Mouse (Mus musculus) mouse trophoblast stem cell (cell line): Measurements from ENCODE around the gene Rrp9.

ENCODE experiments used
- in situ Hi-C, 2 experiments: fragments of 300-500 bp; cut with MseI, MboI; formaldehyde crosslinking; loops; 2 replicates in 1 of 2; 3 replicates in 1 of 2; pipeline ENCODE4 v1.15.1; 2025

The Rrp9 gene

DNA sequence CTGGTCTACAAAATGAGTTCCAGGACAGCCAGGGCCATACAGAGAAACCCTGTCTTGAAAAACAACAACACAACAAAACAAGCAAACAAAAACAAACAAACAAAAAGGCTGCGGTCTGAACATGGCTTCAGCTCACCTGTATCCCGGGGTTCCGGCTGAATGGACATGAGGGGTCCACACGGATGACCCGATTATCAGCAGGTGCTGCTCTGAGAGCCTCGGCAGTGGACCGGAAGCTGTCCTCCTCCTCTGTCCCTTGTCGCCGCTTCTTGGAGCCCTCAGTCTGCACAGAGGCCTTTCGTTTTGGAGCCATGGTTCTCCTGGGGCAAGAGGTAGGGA lies at the start of gene Rrp9:
Gene Rrp9 (plus strand): TSS at position 301 of the 339 bp plus-strand sequence.
- in situ Hi-C loops, result no loop called here

DNA sequence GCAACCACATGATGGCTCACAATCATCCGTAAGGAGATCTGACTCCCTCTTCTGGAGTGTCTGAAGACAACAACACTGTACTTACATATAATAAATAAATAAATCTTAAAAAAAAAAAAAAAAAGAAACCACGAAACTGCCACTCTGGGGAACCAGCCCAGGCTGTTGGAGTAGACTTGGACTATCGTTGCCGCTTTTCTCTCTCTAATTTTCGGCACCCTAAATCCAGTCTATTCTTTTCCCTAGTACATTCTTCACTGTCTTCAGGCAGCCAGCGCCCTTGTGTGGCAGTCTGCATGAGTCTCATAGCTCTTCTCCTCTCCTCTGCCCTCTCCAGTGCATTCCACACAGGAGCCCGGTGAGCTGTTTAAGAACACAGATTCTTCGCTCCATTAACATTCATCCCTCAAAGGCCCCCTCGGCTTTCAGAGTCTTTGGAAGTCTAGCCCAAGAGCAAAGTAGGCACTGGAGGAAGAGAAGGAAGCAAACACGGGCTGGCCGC lies 47.0 kb upstream of the Rrp9 start:
- in situ Hi-C loops, result no loop called here

DNA sequence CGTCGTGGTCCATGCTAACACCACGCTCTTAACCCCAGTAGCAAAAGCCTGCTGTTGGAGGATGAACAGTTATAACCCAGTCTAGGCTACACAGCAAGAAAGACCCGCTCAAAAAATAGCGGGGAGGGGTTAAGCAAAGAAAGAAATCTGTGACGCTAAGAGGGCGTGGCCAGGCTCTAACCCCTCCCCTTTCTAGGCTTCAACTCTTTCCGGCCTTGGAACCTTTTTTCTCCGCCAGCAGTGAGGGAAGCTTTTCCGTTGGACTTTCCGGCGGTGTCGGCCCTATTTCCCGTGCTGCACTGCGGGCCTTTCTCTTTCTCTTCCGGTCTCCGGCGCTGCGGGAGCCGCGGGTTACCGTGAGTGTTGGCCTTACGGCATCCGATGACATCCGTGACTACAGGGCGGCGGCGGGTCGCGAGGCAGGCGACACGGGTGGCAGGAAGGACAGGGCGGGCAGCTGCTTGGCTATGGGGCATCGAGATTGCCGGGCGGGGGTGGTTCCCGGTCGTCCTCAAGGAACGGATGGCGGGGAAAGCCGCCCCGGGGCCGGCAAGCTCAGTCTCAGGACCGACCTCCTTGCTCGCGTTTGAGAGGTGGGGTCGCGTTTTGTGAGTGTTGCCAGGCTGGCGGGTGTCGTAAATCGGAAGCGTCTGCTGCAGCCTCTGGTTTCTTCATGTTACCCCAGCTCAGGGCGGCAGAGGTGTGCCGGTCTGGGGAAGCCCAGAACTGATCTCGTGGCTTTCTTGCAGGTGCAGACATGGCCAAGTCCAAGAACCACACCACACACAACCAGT lies 46.3 kb upstream of the Rrp9 start, which contains the start of gene Rpl29:
Gene Rpl29 (plus strand): TSS at position 234 of the 794 bp plus-strand sequence.
- in situ Hi-C loops, result no loop called here

- in situ Hi-C loops, result no loop called here
Measured at GRCm38 (mm10) chr9:106430015-106430264, 45.8 kb upstream of the Rrp9 start.

DNA sequence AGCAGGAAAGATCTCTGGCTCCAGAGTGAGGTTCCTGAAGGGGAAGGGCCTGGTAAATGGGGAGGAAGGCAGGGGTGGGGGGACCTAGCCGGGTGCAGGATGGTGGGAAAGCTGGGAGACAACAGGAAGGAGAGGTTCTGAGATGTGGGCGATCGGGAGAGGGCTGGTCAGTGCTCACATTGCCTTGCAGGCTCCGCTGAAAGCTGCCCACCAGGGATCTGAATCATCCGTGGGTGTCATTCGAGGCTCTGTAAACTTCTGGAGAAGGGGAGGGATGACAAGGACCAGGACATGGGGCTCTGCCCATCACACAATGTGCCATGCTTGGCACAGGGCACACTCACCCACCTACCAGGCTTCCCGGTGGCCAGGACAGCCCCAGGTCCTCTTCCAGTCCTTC lies 42.4 kb upstream of the Rrp9 start:
- in situ Hi-C loops, result no loop called here

DNA sequence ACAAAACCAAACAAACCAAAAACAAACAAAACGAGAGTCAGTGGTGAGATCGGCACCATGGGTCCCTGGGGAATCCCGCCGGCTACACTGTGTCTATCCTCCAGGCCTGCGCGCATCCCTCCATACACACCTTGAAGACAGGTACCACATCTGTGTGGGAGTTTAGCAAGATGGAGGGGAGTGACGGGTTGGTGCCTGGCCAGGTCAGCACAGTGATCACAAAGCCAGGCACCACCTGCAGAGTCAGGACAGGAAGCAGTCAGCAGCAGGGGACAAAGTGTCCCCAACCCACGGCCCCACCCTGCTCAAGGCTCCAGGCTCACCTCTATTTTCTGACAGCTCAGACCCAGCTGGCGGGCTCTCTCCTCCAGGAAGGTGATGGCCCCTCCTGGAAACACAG lies 39.2 kb upstream of the Rrp9 start:
- in situ Hi-C loops, result no loop called here

DNA sequence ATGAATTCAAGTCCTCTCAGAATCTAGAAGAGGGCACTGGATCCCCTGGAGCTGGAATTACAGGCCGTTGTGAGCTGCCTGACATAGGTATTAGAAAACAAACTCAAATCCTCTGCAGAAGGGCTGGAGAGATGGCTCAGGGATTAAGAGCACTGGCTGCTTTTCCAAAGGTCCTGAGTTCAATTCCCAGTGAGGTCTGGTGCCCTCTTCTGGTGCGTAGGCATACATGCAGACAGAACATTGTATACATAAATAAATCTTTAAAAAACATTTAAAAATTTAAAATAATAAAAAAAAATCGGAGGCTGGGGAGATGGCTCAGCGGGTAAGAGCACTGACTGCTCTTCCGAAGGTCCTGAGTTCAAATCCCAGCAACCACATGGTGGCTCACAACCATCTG lies 33.1 kb upstream of the Rrp9 start:
- in situ Hi-C loops, result no loop called here

GRCm38 (mm10) chr9:106444836-106445235 lies 30.9 kb upstream of the Rrp9 start:
- in situ Hi-C loops, result no loop called here

- in situ Hi-C loops, result no loop called here
Measured at GRCm38 (mm10) chr9:106447348-106447747, 28.4 kb upstream of the Rrp9 start, which contains the start of the genes Abhd14b and Abhd14a. Gene Abhd14b (plus strand): TSS chr9:106447459. Gene Abhd14a (minus strand): TSS chr9:106447678.

DNA sequence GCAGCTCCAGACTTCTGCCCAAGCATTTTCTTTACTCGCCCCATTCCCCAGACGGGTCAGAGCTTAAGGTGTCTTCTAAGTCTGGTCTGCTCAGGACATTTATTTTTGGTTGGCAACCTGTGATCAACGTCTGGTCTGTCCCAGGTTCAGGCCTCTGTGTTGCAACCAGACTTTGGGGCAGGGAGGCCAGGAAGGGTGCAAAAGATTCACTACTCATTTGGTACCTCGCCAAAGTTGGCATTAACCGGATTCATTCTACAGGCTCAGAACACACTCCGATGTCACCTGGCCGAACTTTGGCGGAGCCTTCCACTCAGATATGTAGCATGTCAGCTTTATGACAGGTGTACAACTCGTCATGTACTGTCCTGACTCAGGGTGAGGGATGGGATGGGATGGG lies 27.8 kb upstream of the Rrp9 start:
- in situ Hi-C loops, result no loop called here

DNA sequence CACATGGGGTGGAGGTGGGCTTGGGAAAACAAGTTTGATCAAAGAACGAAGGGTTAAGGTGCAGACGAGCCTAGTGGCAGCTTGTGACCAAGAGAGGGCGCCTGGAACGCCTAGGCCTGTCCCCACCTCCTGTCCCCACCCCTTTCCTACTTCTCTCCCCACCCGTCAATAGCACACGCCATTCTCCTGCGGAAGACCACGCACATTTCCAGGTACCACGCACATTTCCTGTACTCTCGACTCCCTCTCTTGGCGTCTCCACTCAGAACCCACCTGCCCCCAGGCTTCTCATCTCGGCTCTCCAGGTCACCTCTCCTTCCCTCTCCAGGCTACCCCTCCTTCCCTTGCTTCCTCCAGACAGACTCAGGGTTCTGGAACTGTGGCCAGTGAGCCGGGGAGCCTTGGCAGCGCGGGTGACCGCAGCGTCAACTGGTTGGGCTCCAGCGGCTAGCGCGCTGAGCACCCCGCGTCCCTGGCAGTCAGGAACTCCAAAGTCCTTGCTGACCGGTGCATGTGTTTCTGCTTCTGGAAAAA lies 27.2 kb upstream of the Rrp9 start:
- in situ Hi-C loops, result no loop called here

- in situ Hi-C loops, result no loop called here
Measured at GRCm38 (mm10) chr9:106449947-106450346, 25.8 kb upstream of the Rrp9 start.

GRCm38 (mm10) chr9:106450661-106451060 lies 25.1 kb upstream of the Rrp9 start:
- in situ Hi-C loops, result no loop called here

GRCm38 (mm10) chr9:106451298-106451697 lies 24.5 kb upstream of the Rrp9 start:
- in situ Hi-C loops, result no loop called here

DNA sequence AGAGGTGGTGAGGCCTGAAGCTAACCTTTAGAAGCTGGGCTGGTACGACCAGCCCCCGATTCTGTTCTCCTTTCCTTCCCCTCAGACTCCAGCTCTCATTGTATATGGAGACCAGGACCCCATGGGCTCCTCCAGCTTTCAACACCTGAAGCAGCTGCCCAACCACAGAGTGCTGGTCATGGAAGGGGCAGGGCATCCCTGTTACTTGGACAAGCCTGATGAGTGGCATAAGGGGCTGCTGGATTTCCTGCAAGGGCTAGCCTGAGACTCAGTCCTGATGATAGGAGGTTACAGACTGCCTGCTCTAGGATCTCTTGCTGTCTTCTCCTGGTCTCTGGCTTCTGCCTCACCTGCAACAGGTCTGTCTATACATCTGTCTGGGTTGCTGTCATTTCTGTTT lies 23.9 kb upstream of the Rrp9 start:
- in situ Hi-C loops, result no loop called here

DNA sequence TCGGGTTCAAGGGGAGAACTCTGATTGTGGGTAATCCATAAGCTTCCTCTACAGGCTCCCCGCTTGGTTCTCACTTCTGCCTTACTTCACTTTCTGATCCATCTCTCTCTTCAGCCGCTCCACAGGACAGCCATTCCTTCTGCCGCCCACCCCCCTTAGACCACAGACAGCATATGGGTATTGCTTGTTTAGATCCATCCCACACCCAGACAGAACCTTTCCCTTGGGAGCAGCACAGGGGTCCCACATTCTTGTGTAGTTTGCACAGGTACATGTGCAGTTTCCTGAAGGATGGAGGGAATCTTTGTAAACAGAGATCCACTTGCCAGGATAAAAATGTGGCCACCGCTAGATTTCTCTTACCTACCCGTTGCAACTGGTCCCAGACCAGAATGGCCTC lies 23.4 kb upstream of the Rrp9 start:
- in situ Hi-C loops, result no loop called here

GRCm38 (mm10) chr9:106452821-106453220 lies 22.9 kb upstream of the Rrp9 start:
- in situ Hi-C loops, result no loop called here

DNA sequence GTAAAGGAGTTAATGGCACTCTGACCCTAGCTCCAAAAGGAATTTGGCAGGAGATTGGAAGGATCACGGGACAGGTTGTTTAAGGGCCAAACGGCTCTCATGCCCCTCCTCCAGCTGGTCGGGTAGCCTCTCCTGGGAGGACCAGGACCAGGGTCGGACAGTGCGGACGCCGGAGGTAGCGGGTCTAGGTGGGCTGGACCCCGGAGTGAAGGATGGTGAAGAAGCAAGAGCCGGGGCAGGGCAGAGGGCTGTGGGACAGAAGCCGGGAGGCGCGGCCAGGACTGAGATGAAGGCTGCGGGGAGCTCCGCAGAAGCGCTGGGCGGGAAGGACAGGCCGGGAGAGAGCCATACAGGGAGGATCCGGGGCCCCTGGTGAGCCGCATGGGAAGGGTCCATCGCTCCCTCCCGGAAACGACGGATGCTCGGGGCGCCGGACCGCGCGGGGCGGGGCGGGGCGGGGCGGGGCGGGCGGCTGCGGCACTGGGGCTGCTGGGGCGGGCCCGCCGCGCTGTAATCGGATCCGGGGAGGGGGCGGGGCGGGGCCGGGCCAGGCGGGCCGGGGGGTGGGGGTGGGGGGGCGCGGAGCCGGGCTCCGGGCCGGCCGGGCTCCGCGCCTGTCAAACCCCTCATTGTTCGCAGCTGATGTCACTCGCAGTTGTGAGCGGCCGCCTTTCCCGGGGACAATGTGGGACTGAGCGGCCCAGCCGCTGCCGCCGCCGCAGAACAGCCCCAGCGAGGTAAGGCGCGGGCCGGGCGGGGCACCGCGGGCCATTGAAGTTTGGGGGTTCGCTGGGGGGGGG lies 22.3 kb upstream of the Rrp9 start, which contains the start of gene Pcbp4:
Gene Pcbp4 (plus strand): TSS at position 21 of the 800 bp plus-strand sequence.
- in situ Hi-C loops, result no loop called here

DNA sequence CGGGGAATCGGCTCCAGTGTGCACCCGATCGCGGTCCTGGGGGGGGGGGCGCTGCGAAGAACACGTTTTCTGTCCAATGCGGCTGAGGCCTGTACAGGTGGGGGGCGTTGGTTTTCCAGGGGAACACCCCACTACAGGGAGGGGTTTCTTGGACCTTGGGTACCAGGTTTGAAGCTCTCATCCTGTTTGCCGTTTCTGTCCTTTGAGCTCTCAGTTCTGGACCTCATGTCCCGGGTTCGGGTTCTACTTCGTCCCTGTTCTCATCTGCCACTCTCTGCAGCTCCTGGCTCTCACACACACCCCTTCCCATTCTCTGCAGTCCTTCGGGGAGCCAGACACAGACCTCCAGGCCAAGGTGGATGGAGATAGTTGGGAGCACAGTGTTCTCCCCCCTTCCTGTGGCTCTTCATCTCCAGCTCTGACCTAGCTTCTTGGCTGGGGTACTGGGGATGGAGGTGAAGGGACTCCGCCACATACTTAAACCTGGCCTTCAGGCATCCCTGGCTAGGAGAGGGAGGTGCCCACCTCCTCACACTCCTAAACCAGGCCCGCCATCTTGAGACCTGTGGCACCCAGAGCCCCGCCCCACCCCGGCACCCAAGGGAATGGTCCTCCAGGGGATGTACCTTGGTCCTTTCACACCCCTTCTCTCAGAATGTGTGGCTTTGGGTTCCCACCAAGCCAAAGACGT lies 21.5 kb upstream of the Rrp9 start:
- in situ Hi-C loops, result no loop called here

GRCm38 (mm10) chr9:106454888-106455681 lies 20.7 kb upstream of the Rrp9 start:
- in situ Hi-C loops, result no loop called here
